Mouse (Mus musculus) lung, postnatal 0 days (tissue): ENCODE results near the gene Mtm1. TPM values are rescaled to one million over a fixed set of nuclear protein-coding genes. Genes with fewer than 3 reads are reported as not detected.
"Not testable (repeated sequence)": the region's sequence is repeated elsewhere in the genome, so short reads cannot be mapped to it uniquely, and the experiment has no call there.

Experiments
- ATAC-seq: fragments of 200-750 bp; cut with Nextera tagmentation; 2 replicates; pipeline ENCODE4 v1.8.0; 2017; ENCODE audit warnings: moderate library complexity
- DNase-seq: peaks from one replicate; pipeline ENCODE4 v3.0.0-alpha.2; 2016; ENCODE audit warnings: low spot score
- H3K27ac ChIP-seq: fragments of 300-500 bp; sonication (generic); 2 replicates; pipeline ENCODE4 v1.5.1; 2014; ENCODE audit warnings: antibody characterized with exemption, mild to moderate bottlenecking, low read length, mixed read lengths
- H3K27me3 ChIP-seq: fragments of 300-500 bp; sonication (generic); replicated peaks from 2 replicates; pipeline ENCODE4 v1.6.1; 2014; ENCODE audit warnings: low read length, mixed read lengths; ENCODE audit not compliant: insufficient read depth
- H3K36me3 ChIP-seq: fragments of 300-500 bp; sonication (generic); 2 replicates; pipeline ENCODE4 v1.6.1; 2014; ENCODE audit warnings: low read length, mixed read lengths; ENCODE audit not compliant: insufficient read depth
- H3K4me1 ChIP-seq: fragments of 300-500 bp; sonication (generic); 2 replicates; pipeline ENCODE4 v1.6.1; 2014; ENCODE audit warnings: antibody characterized with exemption, low read depth, low read length, mixed read lengths; ENCODE audit not compliant: insufficient read depth
- H3K4me2 ChIP-seq: fragments of 300-500 bp; sonication (generic); replicated peaks from 2 replicates; pipeline ENCODE4 v1.6.1; 2014; ENCODE audit warnings: low read depth, mild to moderate bottlenecking, low read length, moderate library complexity, mixed read lengths
- H3K4me3 ChIP-seq: fragments of 300-500 bp; sonication (generic); 2 replicates; pipeline ENCODE4 v1.5.1; 2014; ENCODE audit warnings: low read depth, low read length
- H3K9ac ChIP-seq: fragments of 300-500 bp; sonication (generic); replicated peaks from 2 replicates; pipeline ENCODE4 v1.6.1; 2014; ENCODE audit warnings: low read depth, mild to moderate bottlenecking
- H3K9me3 ChIP-seq: fragments of 300-500 bp; sonication (generic); 2 replicates; pipeline ENCODE4 v1.6.1; 2016; ENCODE audit warnings: low read length, mixed read lengths
- CTCF ChIP-seq: IDR thresholded peaks from 2 replicates; pipeline ENCODE4 v1.5.1; 2016; ENCODE audit warnings: antibody characterized with exemption, mild to moderate bottlenecking
- EP300 ChIP-seq: IDR thresholded peaks from 2 replicates; pipeline ENCODE4 v1.6.1; 2016; ENCODE audit warnings: antibody characterized with exemption, mild to moderate bottlenecking, control low read depth
- WGBS: fragments of 180-500 bp; shearing (Covaris S2); extraction: QIAGEN DNeasy Blood & Tissue Kit; methylation state at CpG from one replicate; pipeline ENCODE4 v1.1.7; 2014; 5-methylcytosine and 5-hydroxymethylcytosine counted together
- polyA plus RNA-seq: library from polyadenylated mRNA; unstranded; fragments of >200 nt; fragmentation: Nextera tagmentation; extraction: Ambion mirVana; gene quantifications from 2 replicates; pipeline ENCODE4 v1.2.1, GENCODE M21; 2015

The Mtm1 gene
- polyA plus RNA-seq, 1 experiment from 2014 or later = 8.4 TPM

DNA sequence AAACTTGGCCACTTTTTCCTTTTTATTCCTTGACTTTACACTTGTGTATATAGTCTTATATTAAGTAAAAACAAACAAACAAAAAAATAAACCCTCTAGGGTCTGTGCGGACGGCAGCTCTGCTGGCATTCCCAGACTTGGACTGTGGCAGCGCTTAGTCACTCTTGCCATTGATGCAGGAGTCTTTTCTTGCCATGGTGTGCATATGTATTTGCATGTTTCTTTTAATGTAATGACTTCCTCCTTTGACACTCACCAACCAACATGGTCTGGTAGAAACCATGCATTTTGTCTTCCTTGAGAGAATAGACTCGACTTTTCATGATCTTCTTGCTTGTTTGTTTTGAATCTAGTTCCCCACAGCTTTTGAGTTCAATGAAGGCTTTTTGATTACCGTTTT, 91.6 kb downstream of the Mtm1 start:
- H3K4me1 ChIP-seq = no peaks in the 10 kb centered on the region
- DNase-seq = no peak
- no peak for ATAC-seq
- TF ChIP-seq CTCF (no peak), EP300 (no peak)
- no peaks in the 10 kb centered on the region for H3K36me3 ChIP-seq
- no peak overlapping the region for H3K9ac ChIP-seq
- H3K27ac ChIP-seq = no peak overlapping the region
- no peaks in the 10 kb centered on the region for H3K27me3 ChIP-seq
- no peak overlapping the region for H3K4me2 ChIP-seq
- no peak overlapping the region for H3K4me3 ChIP-seq
- 79% methylated on average over 5 of the region's 5 CpGs for whole genome bisulfite sequencing
- no peaks in the 10 kb centered on the region for H3K9me3 ChIP-seq

DNA sequence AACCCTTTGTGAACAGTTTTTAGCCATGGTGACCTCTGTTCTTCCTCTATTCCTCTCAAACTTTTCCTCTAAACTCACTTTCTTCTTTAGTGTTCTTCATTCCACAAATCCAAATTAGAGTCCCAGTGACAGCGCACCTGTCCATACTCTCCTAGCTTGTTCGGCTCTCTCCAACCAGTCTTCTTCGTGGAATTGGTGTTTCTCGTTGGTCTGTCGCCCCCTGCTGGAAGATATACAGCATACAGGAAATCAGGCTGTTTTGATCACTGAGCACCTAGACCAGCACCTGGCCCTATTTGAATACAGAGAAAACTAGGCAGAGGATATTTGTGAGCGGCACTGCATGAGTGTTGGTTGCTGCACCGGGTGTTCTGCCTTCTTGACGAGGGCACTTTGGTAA, 100.7 kb downstream of the Mtm1 start:
- ATAC-seq = no peak
- Histone ChIP-seq H3K4me3 (no peak overlapping the region), H3K4me2 (no peak overlapping the region), H3K36me3 (no peaks in the 10 kb centered on the region), H3K9me3 (no peaks in the 10 kb centered on the region), H3K9ac (no peak overlapping the region), H3K27ac (no peak overlapping the region), H3K27me3 (no peaks in the 10 kb centered on the region), H3K4me1 (no peaks in the 10 kb centered on the region)
- 33% methylated on average over 8 of the region's 8 CpGs for whole genome bisulfite sequencing
- TF ChIP-seq EP300 = no peak
- TF ChIP-seq CTCF = peak; percentile 79
- peak; percentile 66 for DNase-seq

DNA sequence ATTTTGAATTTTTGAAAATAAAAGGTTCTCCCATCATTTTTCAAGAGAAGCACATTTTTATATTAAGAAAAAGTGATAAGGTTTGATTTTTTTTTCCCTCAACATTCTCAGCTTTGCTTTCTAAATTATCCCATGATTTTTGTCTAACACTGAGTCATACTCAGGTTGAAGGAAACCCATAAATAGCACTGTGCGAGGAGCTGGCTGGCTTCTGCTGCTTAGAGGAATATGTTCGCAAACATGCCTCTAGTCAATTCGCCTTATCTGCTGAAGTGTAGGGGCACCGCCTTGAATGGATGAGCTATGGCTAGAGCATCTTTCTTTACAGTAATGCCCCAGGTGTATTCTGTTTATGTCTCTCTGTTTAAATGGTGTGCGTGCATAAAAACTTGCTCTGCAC, 103.8 kb downstream of the Mtm1 start:
- Histone ChIP-seq H3K27ac (no peak overlapping the region), H3K27me3 (no peaks in the 10 kb centered on the region), H3K36me3 (no peaks in the 10 kb centered on the region), H3K4me2 (no peak overlapping the region), H3K4me3 (no peak overlapping the region), H3K4me1 (no peaks in the 10 kb centered on the region), H3K9ac (no peak overlapping the region), H3K9me3 (no peaks in the 10 kb centered on the region)
- ATAC-seq (no peak), DNase-seq (no peak)
- no peak for TF ChIP-seq CTCF
- TF ChIP-seq EP300 = no peak
- 83% methylated on average over 5 of the region's 5 CpGs for WGBS

DNA sequence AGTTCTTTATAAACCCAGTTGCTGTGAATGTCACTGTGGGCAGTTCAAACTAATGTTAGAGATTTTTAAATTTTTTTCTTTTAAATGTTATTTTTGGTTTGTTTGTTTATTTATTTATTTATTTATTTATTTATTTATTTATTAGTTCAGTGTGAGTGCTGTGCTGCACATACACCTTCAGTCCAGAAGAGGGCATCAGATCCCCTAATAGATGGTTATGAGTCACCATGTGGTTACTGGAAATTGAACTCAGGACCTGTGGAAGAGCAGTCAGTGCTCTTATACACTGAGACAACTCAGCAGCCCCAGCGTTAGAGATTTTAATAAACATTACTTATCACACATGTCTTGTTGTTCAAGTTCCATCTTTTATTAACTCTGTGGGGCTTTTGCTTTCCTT, 141.5 kb downstream of the Mtm1 start:
- Histone ChIP-seq H3K27me3 (no peaks in the 10 kb centered on the region), H3K9ac (no peak overlapping the region), H3K27ac (no peak overlapping the region), H3K36me3 (no peaks in the 10 kb centered on the region), H3K4me3 (no peak overlapping the region), H3K4me2 (no peak overlapping the region), H3K9me3 (no peaks in the 10 kb centered on the region), H3K4me1 (no peaks in the 10 kb centered on the region)
- 61% methylated on average over 1 of the region's 1 CpGs for WGBS
- no peak for DNase-seq
- TF ChIP-seq EP300 = no peak
- TF ChIP-seq CTCF = peak; percentile 37; the same call in 1 of the 2 replicates
- ATAC-seq = no peak

DNA sequence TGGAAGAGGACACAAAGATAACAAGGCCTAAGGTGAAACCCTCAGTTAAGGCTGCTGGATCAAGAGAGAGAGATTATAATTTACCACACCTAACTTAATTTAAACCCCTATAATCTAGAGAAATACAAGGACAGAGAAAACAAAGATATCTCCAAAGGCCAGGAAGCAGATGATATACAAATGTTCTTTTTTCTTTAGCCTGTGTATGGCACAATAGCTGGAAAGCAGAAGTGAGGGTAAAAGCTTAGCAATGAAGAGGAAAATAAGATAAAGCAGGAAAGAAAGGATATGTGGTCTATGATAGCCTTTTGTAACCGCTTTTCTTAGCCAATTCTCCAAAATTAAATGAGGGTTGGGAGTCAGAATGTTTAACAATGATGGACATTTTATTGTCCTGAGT, 144.8 kb downstream of the Mtm1 start:
- 34% methylated on average over 1 of the region's 1 CpGs for WGBS
- Histone ChIP-seq H3K4me3 (no peak overlapping the region), H3K9ac (no peak overlapping the region), H3K27ac (no peak overlapping the region), H3K4me1 (no peaks in the 10 kb centered on the region), H3K9me3 (no peaks in the 10 kb centered on the region), H3K27me3 (no peaks in the 10 kb centered on the region), H3K36me3 (no peaks in the 10 kb centered on the region), H3K4me2 (no peak overlapping the region)
- DNase-seq (no peak), ATAC-seq (no peak)
- TF ChIP-seq EP300 = no peak
- TF ChIP-seq CTCF = no peak

DNA sequence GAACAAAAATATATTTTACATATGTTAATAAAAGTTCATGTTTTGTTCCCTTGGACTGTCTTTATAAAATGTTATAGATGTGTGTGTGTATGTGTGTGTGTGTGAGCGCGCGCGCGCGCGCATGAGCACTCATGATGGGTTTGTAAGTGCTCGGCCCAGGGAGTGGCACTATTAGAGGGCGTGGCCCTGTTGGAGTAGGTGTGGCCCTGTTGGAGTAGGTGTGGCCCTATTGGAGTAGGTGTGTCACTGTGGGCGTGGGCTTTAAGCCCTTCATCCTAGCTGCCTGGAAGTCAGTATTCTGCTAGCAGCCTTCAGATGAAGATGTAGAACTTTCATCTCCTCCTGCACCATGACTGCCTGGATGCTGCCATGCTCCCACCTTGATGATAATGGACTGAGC, 151.2 kb downstream of the Mtm1 start:
- not testable (repeated sequence) for ATAC-seq, H3K4me1 ChIP-seq, DNase-seq, H3K4me3 ChIP-seq, H3K27ac ChIP-seq, H3K9me3 ChIP-seq, H3K4me2 ChIP-seq, H3K27me3 ChIP-seq, H3K36me3 ChIP-seq, H3K9ac ChIP-seq
- 87% methylated on average over 10 of the region's 10 CpGs for WGBS

DNA sequence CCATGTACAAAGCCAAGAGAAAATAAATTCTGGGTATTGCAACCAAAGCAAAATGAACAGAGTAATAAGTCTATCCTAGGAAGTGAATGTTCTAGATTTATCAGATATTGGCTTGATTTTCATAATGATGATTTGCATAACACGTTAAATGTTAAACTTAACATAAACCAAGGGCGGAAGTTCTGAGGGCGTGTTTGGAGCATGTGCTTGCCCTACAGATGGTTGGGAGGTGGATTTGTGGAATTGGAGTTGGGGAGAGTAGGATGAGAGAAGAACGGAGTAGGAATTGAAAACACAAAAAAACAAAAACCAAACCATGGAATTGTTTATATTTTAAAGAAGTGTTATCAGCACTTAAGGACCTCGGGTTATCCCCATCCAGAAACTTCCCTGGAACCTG, 153.5 kb downstream of the Mtm1 start:
- TF ChIP-seq EP300 = no peak
- TF ChIP-seq CTCF = no peak
- no peak for DNase-seq
- no peaks in the 10 kb centered on the region for H3K4me1 ChIP-seq
- no peak for ATAC-seq
- H3K36me3 ChIP-seq = no peaks in the 10 kb centered on the region
- H3K9me3 ChIP-seq = no peaks in the 10 kb centered on the region
- no peak overlapping the region for H3K27ac ChIP-seq
- WGBS = 52% methylated on average over 5 of the region's 5 CpGs
- H3K27me3 ChIP-seq = no peaks in the 10 kb centered on the region
- peak overlapping the region; percentile 55 for H3K4me3 ChIP-seq
- H3K4me2 ChIP-seq = peak overlapping the region; percentile 66
- H3K9ac ChIP-seq = no peak overlapping the region
